Mouse (Mus musculus) brain, embryonic 14.5 days (tissue): ENCODE data around the gene Cbarp. TPM values are rescaled to one million over a fixed set of nuclear protein-coding genes. Genes with fewer than 3 reads are reported as not detected.

Experiments
- DNase-seq: peaks from one replicate; pipeline ENCODE4 v3.0.0-alpha.2; 2011; ENCODE audit warnings: low read depth
- CTCF ChIP-seq: fragments of 200-500 bp; IDR thresholded peaks from 2 replicates; pipeline ENCODE4 v1.5.1; 2012; ENCODE audit warnings: inconsistent platforms, mild to moderate bottlenecking, moderate library complexity, borderline replicate concordance; ENCODE audit not compliant: insufficient read depth, insufficient read length; ENCODE audit errors: extremely low read depth
- POLR2A ChIP-seq: fragments of 200-500 bp; IDR thresholded peaks from 2 replicates; pipeline ENCODE4 v1.6.1; 2012; ENCODE audit warnings: mild to moderate bottlenecking, inconsistent platforms, borderline replicate concordance; ENCODE audit not compliant: poor library complexity, insufficient read depth, insufficient read length, severe bottlenecking; ENCODE audit errors: extremely low read depth
- polyA plus RNA-seq: library from polyadenylated mRNA; depleted of rRNA; stranded (reverse); fragments of >200 nt; gene quantifications from 2 replicates; pipeline ENCODE4 v1.2.3, GENCODE M21; 2012

The Cbarp gene
- polyA plus RNA-seq, 1 experiment = 242 TPM

- DNase-seq = peak; percentile 73
- TF ChIP-seq POLR2A (no peak), CTCF (peak; percentile 85)
These were observed 4.5 kb upstream of the Cbarp start for GRCm38 (mm10) chr10:80144864-80145838.

GRCm38 (mm10) chr10:80144159-80144558 is 3.5 kb upstream of the Cbarp start:
- TF ChIP-seq POLR2A (no peak), CTCF (no peak)
- no peak for DNase-seq

- no peak for TF ChIP-seq CTCF
- no peak for TF ChIP-seq POLR2A
- no peak for DNase-seq
These were observed 3.0 kb upstream of the Cbarp start for GRCm38 (mm10) chr10:80143664-80144063.

GRCm38 (mm10) chr10:80142530-80142925 is 1.9 kb upstream of the Cbarp start:
- DNase-seq = no peak
- TF ChIP-seq POLR2A = no peak
- no peak for TF ChIP-seq CTCF

GRCm38 (mm10) chr10:80141786-80142529 is 1.3 kb upstream of the Cbarp start:
- TF ChIP-seq POLR2A = peak; percentile 62; the same call in 1 of the 2 replicates
- TF ChIP-seq CTCF = no peak

GRCm38 (mm10) chr10:80141243-80141642 is 608 bp upstream of the Cbarp start:
- DNase-seq = peak; percentile 98
- TF ChIP-seq POLR2A (no peak), CTCF (peak; percentile 50; the same call in 1 of the 2 replicates)

More at GRCm38 (mm10) chr10:80141786-80142529, 1.3 kb upstream of the Cbarp start:
- peak; percentile 100 for DNase-seq

- TF ChIP-seq POLR2A (no peak), CTCF (no peak)
- no peak for DNase-seq
These were observed 515 bp downstream of the Cbarp start for GRCm38 (mm10) chr10:80139975-80140665.

- TF ChIP-seq CTCF (no peak), POLR2A (no peak)
- DNase-seq = no peak
These were observed 1.2 kb downstream of the Cbarp start for GRCm38 (mm10) chr10:80139439-80139775.

- peak; percentile 86 for DNase-seq
These were observed 1.8 kb downstream of the Cbarp start, which contains the start of gene Atp5d for GRCm38 (mm10) chr10:80138553-80139438. Atp5d (plus strand) TSS chr10:80138632.

GRCm38 (mm10) chr10:80137626-80138552 is 2.7 kb downstream of the Cbarp start:
- DNase-seq = peak; percentile 79
- TF ChIP-seq CTCF (no peak), POLR2A (0 out of 2 replicates have a peak, but pooled peaks have one; percentile 3)

More at GRCm38 (mm10) chr10:80138553-80139438, 1.8 kb downstream of the Cbarp start, which contains the start of gene Atp5d:
- TF ChIP-seq CTCF (no peak), POLR2A (peak; percentile 89)
